Mouse (Mus musculus): ENCODE data around the gene Armc6. TPM values are rescaled to one million over a fixed set of nuclear protein-coding genes. Genes with fewer than 3 reads are reported as not detected.

Gene Armc6
- 34.0 and 35.4 TPM in 2 replicates for polyA plus RNA-seq (2012; rRNA removed)

DNA sequence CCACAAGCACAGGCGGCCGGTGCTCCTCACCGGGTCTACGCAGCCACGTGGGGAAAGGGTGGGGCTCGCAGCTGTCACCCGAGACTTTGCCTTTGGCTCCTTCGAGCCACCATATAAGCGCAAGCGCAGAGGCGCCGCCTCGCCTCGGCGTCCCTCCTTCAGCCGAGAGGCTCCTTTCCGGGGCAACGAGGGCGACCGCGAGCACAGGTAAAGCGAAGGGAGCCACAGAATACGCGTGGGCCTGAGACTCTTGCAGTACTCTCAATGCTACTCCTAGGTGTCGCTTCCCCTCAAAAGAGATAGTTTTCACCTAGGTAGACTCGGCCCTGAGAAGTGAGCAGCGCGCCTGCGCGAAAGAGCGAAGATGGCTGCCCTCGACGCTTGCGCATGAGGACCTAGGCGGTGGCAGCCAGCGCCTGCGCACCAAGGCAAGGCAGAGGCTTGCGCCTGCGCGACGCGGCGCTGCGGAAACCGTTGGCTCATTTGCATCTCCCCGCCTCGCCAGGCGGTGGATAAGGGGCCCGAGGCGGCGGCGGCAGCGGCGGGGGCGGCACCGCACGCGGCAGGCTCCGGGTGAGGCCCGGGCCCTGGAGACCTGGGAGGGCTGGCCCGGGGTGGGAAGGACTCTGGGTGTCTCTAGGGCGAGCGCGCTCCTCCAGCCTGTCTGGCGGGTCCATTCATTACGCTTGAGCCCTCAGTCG is at the start of gene Armc6, which contains the start of gene Sugp2:
Armc6 (minus strand) TSS at position 387 of the 701 bp plus-strand sequence.
Sugp2 (plus strand) TSS at position 147 of the 701 bp plus-strand sequence.

DNA sequence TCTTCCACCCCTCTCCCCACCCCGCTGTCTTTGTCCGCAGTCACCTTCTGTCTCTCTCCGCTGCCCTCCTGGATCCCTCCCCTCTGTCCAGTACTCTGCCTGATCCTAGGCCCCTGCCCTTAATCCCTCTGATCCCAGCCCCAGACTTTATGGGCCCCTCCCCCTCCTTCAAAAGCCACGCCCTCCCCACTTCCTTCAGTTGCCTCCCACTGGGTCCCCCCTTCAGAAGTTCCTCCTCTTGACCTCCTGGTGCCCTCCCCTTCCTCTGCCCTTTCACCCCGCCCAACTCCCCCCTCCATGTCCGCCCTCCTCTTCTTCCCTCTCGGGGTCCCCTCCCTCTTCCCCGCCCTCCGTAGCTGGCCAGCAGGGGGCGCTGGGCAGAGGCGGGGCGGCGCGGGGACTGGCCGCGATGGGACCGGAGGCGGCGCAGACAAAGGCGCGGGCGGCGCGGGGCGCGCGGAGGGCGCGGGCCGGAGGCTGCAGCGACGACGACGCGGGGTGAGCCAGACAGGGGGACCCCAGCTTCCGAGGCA is 48.4 kb upstream of the Armc6 start, which contains the start of gene Homer3:
Homer3 (plus strand) TSS at position 225 of the 533 bp plus-strand sequence.

DNA sequence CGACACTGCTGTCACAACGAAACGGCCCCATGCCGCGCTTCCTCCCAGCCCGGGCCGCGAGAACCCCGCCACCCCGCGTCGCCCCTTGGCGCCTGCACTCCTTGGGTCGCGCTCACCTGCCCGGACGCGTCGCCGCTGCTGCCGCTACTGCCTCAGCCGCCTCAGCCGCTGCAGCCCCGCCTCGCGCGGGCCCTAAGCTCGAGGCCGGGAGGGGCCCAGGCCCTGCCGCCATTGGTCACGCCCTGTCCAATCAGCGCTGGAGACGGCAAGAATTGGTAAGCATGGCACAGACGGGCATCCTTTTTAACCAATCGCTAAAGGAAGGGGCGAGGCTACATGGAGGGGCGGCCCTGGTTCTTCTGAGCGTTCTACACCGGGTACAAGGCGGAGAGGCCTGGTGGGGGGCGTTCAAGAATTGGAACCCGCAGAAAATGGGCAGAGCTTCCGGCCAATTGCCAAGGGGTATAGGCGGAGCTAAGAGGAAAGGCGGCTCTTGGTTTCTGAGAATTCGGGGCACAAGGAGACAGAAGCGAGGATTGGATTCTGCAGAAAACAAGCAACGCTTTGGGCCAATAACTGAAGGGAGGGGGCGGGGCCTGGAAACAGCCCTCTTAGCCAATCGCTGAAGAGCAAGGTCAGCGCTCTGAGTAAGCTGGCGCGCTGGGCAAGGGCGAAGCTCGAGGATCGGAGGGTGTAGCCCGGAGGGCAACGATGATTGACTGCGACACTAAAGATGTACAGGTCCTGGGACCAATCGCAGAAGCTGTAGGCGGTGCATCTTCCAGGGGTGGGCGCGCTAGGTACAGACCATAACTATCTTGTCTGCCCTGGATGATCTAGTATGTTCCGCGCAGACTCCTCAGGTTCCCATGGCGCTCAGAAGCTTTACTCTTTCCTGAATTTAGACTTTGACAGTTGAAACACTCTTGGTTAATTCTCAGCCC is 21.9 kb downstream of the Armc6 start, which contains the start of gene Slc25a42:
Slc25a42 (minus strand) TSS at position 194 of the 944 bp plus-strand sequence.

DNA sequence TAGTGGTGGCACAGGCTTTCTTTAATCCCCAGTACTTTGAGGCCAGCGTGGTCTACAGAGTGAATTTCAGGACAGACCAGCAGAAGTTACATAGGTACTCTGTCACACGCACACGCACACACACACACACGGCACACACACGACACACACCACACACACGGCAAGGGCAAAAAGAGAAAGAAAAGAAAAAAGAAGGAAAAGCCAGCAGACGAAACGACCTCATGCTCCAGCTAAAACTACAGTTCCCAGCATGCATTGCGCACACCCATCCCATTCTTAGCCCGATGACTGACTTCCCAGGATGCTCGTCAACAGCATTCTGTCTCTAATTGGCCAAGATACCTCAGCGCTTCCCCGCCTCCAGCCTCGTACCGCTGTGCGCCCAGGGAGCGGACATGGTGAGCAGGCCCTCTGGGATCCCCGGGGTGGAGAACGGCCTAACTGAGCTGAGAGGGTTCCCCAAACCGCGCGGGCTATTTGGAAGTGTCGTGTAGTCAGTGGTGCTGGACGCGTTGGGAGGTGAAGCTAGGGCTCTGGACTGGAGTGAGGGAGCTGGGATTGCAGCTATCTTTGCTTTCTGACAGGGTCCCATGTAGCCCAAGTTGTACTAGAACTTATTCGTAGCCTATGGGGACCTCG is 62.1 kb downstream of the Armc6 start, which contains the start of gene Tmem161a:
Tmem161a (plus strand) TSS at position 314 of the 639 bp plus-strand sequence.

Other genes starting within 250 kb of the Armc6 start
- 70.6 and 123 TPM in 2 replicates for gene Gatad2a, start 238.1 kb downstream of the Armc6 start, polyA plus RNA-seq (2012; rRNA removed)
- gene Mau2, start 191.7 kb downstream of the Armc6 start, polyA plus RNA-seq (2012; rRNA removed): 48.0 and 84.9 TPM in 2 replicates
- 27.0 and 29.2 TPM in 2 replicates for gene Sugp1, start 191.7 kb downstream of the Armc6 start, polyA plus RNA-seq (2012; rRNA removed)
- gene Tm6sf2, start 161.5 kb downstream of the Armc6 start, polyA plus RNA-seq (2012; rRNA removed): 4.4 and 5.1 TPM in 2 replicates
- 0.08 and 0.17 TPM in 2 replicates for gene Hapln4, start 151.0 kb downstream of the Armc6 start, polyA plus RNA-seq (2012; rRNA removed)
- 24.0 and 32.7 TPM in 2 replicates for gene Ncan, start 113.6 kb downstream of the Armc6 start, polyA plus RNA-seq (2012; rRNA removed)
- gene Nr2c2ap, start 103.1 kb downstream of the Armc6 start, polyA plus RNA-seq (2012; rRNA removed): 14.4 and 18.8 TPM in 2 replicates
- gene Rfxank, start 95.3 kb downstream of the Armc6 start, polyA plus RNA-seq (2012; rRNA removed): 21.7 and 26.6 TPM in 2 replicates
- 48.8 and 80.2 TPM in 2 replicates for gene Borcs8, start 95.0 kb downstream of the Armc6 start, polyA plus RNA-seq (2012; rRNA removed)
- gene Mef2b, start 94.8 kb downstream of the Armc6 start, polyA plus RNA-seq (2012; rRNA removed): 0.25 and 0.31 TPM in 2 replicates
- gene Tmem161a, start 62.1 kb downstream of the Armc6 start, polyA plus RNA-seq (2012; rRNA removed): 80.2 and 80.4 TPM in 2 replicates
- gene Slc25a42, start 22.2 kb downstream of the Armc6 start, polyA plus RNA-seq (2012; rRNA removed): 8.8 and 12.3 TPM in 2 replicates
- gene Sugp2, start 240 bp downstream of the Armc6 start, polyA plus RNA-seq (2012; rRNA removed): 79.3 and 93.7 TPM in 2 replicates
- 117 and 118 TPM in 2 replicates for gene Homer3, start 48.4 kb upstream of the Armc6 start, polyA plus RNA-seq (2012; rRNA removed)
- 54.6 and 70.9 TPM in 2 replicates for gene Ddx49, start 68.0 kb upstream of the Armc6 start, polyA plus RNA-seq (2012; rRNA removed)
- gene Cope, start 68.1 kb upstream of the Armc6 start, polyA plus RNA-seq (2012; rRNA removed): 214 and 227 TPM in 2 replicates
- gene Cers1, start 81.3 kb upstream of the Armc6 start, polyA plus RNA-seq (2012; rRNA removed): 6.7 and 8.8 TPM in 2 replicates
- 3.1 and 7.7 TPM in 2 replicates for gene Gdf1, start 95.4 kb upstream of the Armc6 start, polyA plus RNA-seq (2012; rRNA removed)
- 39.3 and 42.0 TPM in 2 replicates for gene Upf1, start 118.8 kb upstream of the Armc6 start, polyA plus RNA-seq (2012; rRNA removed)
- 0.28 and 0.31 TPM in 2 replicates for gene Comp, start 139.1 kb upstream of the Armc6 start, polyA plus RNA-seq (2012; rRNA removed)
- gene Crtc1, start 205.1 kb upstream of the Armc6 start, polyA plus RNA-seq (2012; rRNA removed): 17.0 and 25.5 TPM in 2 replicates
- gene Klhl26, start 242.5 kb upstream of the Armc6 start, polyA plus RNA-seq (2012; rRNA removed): 21.7 and 29.7 TPM in 2 replicates

Data from central nervous system, embryonic 11.5 days (tissue).